In the genomic region with DNA sequence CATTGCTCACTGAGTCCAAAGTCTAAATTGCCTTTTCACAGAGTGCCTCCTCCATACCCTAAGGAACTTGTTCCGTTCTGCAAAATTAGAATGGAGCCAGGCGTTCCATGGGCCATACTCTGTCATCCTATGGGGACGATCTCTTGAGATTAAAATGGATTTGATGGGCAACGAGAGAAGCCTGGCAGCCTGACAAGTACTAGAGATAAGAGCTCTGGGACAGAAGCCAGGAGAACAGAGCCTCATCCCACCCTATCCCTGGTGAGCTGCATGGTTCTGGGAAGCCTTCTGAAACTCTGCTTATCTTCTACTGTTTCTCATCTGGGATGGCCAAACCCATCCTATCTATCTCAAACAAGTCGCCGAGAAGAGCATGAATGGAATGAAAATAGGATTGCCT, we compare ENCODE assay signal across 15 mouse cellular contexts.
DNase-seq lines count a peak whose midpoint lies in the region; ATAC-seq and TF ChIP-seq lines count a peak whose summit lies in the region.
"Had no signal": no experiment of that assay in that cellular context is flagged by ENCODE, and none has a peak within 500 bp of the region (broad histone marks: within the 10 kb centered on the region; RNA-seq: fewer than 3 reads in every experiment).

No protein-coding gene starts in this region.

- no peak overlapping the region for H3K4me2 ChIP-seq in heart, postnatal 0 days (ENCODE audit: low read depth, low read length)
- no peak overlapping the region for H3K4me2 ChIP-seq in forebrain, embryonic 11.5 days (ENCODE audit: low read depth, low read length, severe bottlenecking)
- H3K4me2 ChIP-seq: hindbrain, embryonic 15.5 days; limb, embryonic 12.5 days; neural tube, embryonic 12.5 days had no signal

- no peaks in the 10 kb centered on the region for H3K9me3 ChIP-seq in heart, postnatal 0 days (replicated peaks; ENCODE audit: control insufficient read depth, low read length)
- no peaks in the 10 kb centered on the region for H3K9me3 ChIP-seq in forebrain, embryonic 11.5 days (ENCODE audit: control insufficient read depth, low read length)
- H3K9me3 ChIP-seq: hindbrain, embryonic 15.5 days; limb, embryonic 12.5 days; megakaryocyte, embryonic 14.5 days; neural tube, embryonic 12.5 days had no signal

- H3K4me1 ChIP-seq in heart, postnatal 0 days (ENCODE audit: control insufficient read depth, insufficient read depth): peaks cover 13% of the 10 kb centered on the region
- H3K4me1 ChIP-seq in forebrain, embryonic 11.5 days (replicated peaks; ENCODE audit: control insufficient read depth, insufficient read depth, low read length): no peaks in the 10 kb centered on the region
- H3K4me1 ChIP-seq: limb, embryonic 12.5 days; megakaryocyte, embryonic 14.5 days; neural tube, embryonic 12.5 days had no signal

- no peak overlapping the region for H3K9ac ChIP-seq in heart, postnatal 0 days (replicated peaks; ENCODE audit: low read depth, low read length)
- no peak overlapping the region for H3K9ac ChIP-seq in forebrain, embryonic 11.5 days (ENCODE audit: low read length)
- H3K9ac ChIP-seq: hindbrain, embryonic 15.5 days; limb, embryonic 12.5 days; neural tube, embryonic 12.5 days had no signal

- H3K27ac ChIP-seq in heart, postnatal 0 days (ENCODE audit: low read depth): no peak overlapping the region
- H3K27ac ChIP-seq in forebrain, embryonic 11.5 days (ENCODE audit: low read depth, low read length): no peak overlapping the region
- H3K27ac ChIP-seq: hindbrain, embryonic 15.5 days; layer of hippocampus, adult 2 months; limb, embryonic 12.5 days; neural tube, embryonic 12.5 days had no signal

- TF ChIP-seq CTCF in heart, postnatal 0 days (IDR thresholded peaks at IDR 0.05; ENCODE audit: low read depth): no peak

- peak; percentile 62 to 84 for DNase-seq in adrenal gland, adult (ENCODE audit: inconsistent age in 2 of 2, low spot score in 1 of 2)
- DNase-seq in adrenal gland, postnatal 4 days (ENCODE audit: low spot score in 2 of 2): no peak
- DNase-seq in ovary, adult 18-20 months (ENCODE audit: low spot score): peak; percentile 52
- no peak for DNase-seq in ovary, postnatal 10 days (ENCODE audit: low spot score)
- DNase-seq in heart, postnatal 0 days (ENCODE audit: low spot score): peak; percentile 46
- peak; percentile 4 for DNase-seq in skeletal muscle tissue, adult 2 months (ENCODE audit: low read depth, low spot score)
- no peak for DNase-seq in forebrain, embryonic 11.5 days (ENCODE audit: low spot score)
- DNase-seq in spleen, adult 18-20 months: no peak
- DNase-seq: cerebellum, adult 9-10 months; thymus, adult 18-20 months had no signal

- no peaks in the 10 kb centered on the region for H3K36me3 ChIP-seq in heart, postnatal 0 days (replicated peaks; ENCODE audit: control insufficient read depth, insufficient read depth, low read length)
- H3K36me3 ChIP-seq in forebrain, embryonic 11.5 days (ENCODE audit: control insufficient read depth, insufficient read depth, low read length): no peaks in the 10 kb centered on the region
- H3K36me3 ChIP-seq: hindbrain, embryonic 15.5 days; limb, embryonic 12.5 days; neural tube, embryonic 12.5 days had no signal

- TF ChIP-seq EP300 in heart, postnatal 0 days (IDR thresholded peaks at IDR 0.05; ENCODE audit: low read depth): no peak

- H3K4me3 ChIP-seq in heart, postnatal 0 days (ENCODE audit: low read depth, low read length): no peak overlapping the region
- no peak overlapping the region for H3K4me3 ChIP-seq in forebrain, embryonic 11.5 days (ENCODE audit: low read depth, low read length)
- H3K4me3 ChIP-seq: hindbrain, embryonic 15.5 days; layer of hippocampus, adult 2 months; limb, embryonic 12.5 days; megakaryocyte, embryonic 14.5 days; neural tube, embryonic 12.5 days had no signal

- no peaks in the 10 kb centered on the region for H3K27me3 ChIP-seq in heart, postnatal 0 days (ENCODE audit: control insufficient read depth, insufficient read depth, low read length)
- H3K27me3 ChIP-seq in forebrain, embryonic 11.5 days (ENCODE audit: control insufficient read depth, insufficient read depth, low read length): no peaks in the 10 kb centered on the region
- H3K27me3 ChIP-seq: hindbrain, embryonic 15.5 days; limb, embryonic 12.5 days; neural tube, embryonic 12.5 days had no signal

- peak; percentile 66; the same call in 1 of the 2 replicates for ATAC-seq in heart, postnatal 0 days (ENCODE audit: insufficient read depth, low read depth)
- ATAC-seq in forebrain, embryonic 11.5 days (replicated peaks; ENCODE audit: low FRiP score): no peak

- WGBS in heart, postnatal 0 days: 10% methylated on average over 6 of the region's 6 CpGs
- WGBS in forebrain, embryonic 11.5 days: 95% methylated on average over 6 of the region's 6 CpGs

Comparison
In these comparisons a context has a peak if more than half of its experiments do, and no peak if none do; other contexts are left out.
1. DNase-seq: peak in adrenal gland, adult (2 of 2), ovary, adult 18-20 months (single experiment), heart, postnatal 0 days (single experiment) and skeletal muscle tissue, adult 2 months (single experiment); none in adrenal gland, postnatal 4 days (0 of 2), ovary, postnatal 10 days (single experiment), forebrain, embryonic 11.5 days (single experiment) and spleen, adult 18-20 months (0 of 2).